Mouse (Mus musculus): ENCODE measurements around the gene Hist1h1t. TPM values are rescaled to one million over a fixed set of nuclear protein-coding genes. Genes with fewer than 3 reads are reported as not detected.
A peak's percentile ranks its signal among the peaks of the same experiment; 100 is the strongest.

Hist1h1t gene
- polyA plus RNA-seq, 1 experiment from 2014 or later: not detected

DNA sequence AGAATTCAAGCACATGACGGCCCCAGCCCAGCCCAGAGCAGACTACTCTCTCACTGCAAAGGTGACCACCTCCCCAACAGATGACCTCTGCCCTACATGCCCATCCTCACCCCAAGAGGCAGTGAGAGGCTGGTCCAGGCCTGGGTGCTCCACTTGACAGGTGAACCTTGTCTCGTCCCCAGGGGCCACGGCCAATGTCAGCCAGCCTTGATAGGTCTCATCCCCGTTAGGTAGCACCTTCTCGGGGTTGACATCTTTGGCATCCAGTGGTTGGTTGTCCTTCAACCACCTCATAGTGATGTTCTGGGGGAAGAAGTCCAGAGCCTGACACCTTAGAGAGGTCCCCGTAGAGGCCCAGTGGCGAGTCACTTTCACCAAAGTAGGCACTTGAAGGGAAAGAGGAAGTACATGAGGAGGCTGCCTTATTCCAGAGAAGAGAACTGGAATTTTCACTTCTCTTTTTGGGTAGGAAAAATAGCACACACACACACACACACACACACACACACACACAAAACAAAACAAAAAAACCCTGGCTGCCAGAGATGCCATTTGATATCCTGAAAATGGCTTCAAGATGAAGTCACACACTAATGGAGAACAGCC, 10.2 kb downstream of the Hist1h1t start:
- Histone ChIP-seq H3K4me2 (ENCODE audit: low read length) (no peak overlapping the region), H3K9me3 (ENCODE audit: control insufficient read depth, low read length) (no peaks in the 10 kb centered on the region), H3K9ac (ENCODE audit: low read length) (no peak overlapping the region), H3K4me3 (ENCODE audit: low read depth, low read length) (no peak overlapping the region), H3K27ac (ENCODE audit: low read depth) (no peak overlapping the region), H3K36me3 (ENCODE audit: control insufficient read depth, insufficient read depth, low read length) (no peaks in the 10 kb centered on the region), H3K4me1 (replicated peaks; ENCODE audit: control insufficient read depth, insufficient read depth, low read length) (0 out of 2 replicates have a peak, but pooled peaks cover 4% of the 10 kb centered on the region), H3K27me3 (replicated peaks; ENCODE audit: control insufficient read depth, insufficient read depth, low read length) (no peaks in the 10 kb centered on the region)
- DNase-seq (ENCODE audit: low spot score) (no peak), ATAC-seq (replicated peaks; ENCODE audit: low FRiP score, low TSS enrichment, low read depth) (no peak)
- WGBS: 93% methylated on average over 7 of the region's 7 CpGs

DNA sequence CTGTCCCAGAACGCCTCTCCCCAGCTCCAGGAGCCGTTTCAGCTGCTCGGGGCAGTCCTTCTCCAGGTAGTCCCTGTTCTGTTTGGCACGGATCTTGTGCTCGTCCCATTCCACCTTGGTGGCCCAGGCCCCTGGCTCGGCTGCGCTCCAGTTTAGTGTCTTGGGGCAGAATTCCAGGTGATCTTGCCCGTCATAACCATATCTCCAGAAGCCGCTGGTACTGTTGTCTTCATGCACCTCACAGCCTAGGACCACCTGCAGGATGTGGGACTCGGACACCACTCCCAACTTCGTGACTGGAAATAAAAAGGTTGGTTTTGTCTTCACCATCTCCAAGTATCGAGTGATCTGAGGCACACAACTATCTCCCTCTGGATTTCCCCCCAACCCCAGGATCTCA, 11.2 kb downstream of the Hist1h1t start:
- Histone ChIP-seq H3K4me1 (replicated peaks; ENCODE audit: control insufficient read depth, insufficient read depth, low read length) (0 out of 2 replicates have a peak, but pooled peaks cover 4% of the 10 kb centered on the region), H3K9ac (ENCODE audit: low read length) (no peak overlapping the region), H3K36me3 (ENCODE audit: control insufficient read depth, insufficient read depth, low read length) (no peaks in the 10 kb centered on the region), H3K27me3 (replicated peaks; ENCODE audit: control insufficient read depth, insufficient read depth, low read length) (no peaks in the 10 kb centered on the region), H3K27ac (ENCODE audit: low read depth) (no peak overlapping the region), H3K9me3 (ENCODE audit: control insufficient read depth, low read length) (no peaks in the 10 kb centered on the region), H3K4me3 (ENCODE audit: low read depth, low read length) (no peak overlapping the region), H3K4me2 (ENCODE audit: low read length) (no peak overlapping the region)
- DNase-seq (ENCODE audit: low spot score): no peak
- WGBS: 93% methylated on average over 12 of the region's 12 CpGs
- ATAC-seq (replicated peaks; ENCODE audit: low FRiP score, low TSS enrichment, low read depth): no peak

DNA sequence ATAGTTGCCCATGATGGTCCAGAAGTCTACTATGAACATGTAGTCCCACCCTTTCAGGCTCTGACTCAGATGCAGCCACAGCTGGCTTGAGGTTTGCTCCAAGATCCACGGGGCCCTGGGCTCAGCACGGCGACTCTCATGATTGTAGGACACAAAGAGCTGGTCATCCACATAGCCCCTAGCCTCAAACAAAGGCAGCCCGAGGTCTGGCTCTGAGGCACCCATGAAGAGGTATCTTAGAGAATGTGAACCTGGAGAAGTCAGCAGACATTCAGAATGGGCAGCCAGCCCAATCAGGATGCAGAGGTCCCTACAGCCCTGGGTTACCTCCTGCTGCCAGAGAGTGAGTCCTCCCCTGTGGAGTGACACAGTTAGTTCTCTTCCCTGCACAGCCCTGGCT, 12.4 kb downstream of the Hist1h1t start:
- Histone ChIP-seq H3K27ac (ENCODE audit: low read depth) (no peak overlapping the region), H3K27me3 (replicated peaks; ENCODE audit: control insufficient read depth, insufficient read depth, low read length) (no peaks in the 10 kb centered on the region), H3K4me1 (replicated peaks; ENCODE audit: control insufficient read depth, insufficient read depth, low read length) (0 out of 2 replicates have a peak, but pooled peaks cover 4% of the 10 kb centered on the region), H3K36me3 (ENCODE audit: control insufficient read depth, insufficient read depth, low read length) (no peaks in the 10 kb centered on the region), H3K4me2 (ENCODE audit: low read length) (no peak overlapping the region), H3K4me3 (ENCODE audit: low read depth, low read length) (no peak overlapping the region), H3K9ac (ENCODE audit: low read length) (no peak overlapping the region), H3K9me3 (ENCODE audit: control insufficient read depth, low read length) (no peaks in the 10 kb centered on the region)
- 87% methylated on average over 4 of the region's 4 CpGs for WGBS
- ATAC-seq (replicated peaks; ENCODE audit: low FRiP score, low TSS enrichment, low read depth) (no peak), DNase-seq (ENCODE audit: low spot score) (no peak)

DNA sequence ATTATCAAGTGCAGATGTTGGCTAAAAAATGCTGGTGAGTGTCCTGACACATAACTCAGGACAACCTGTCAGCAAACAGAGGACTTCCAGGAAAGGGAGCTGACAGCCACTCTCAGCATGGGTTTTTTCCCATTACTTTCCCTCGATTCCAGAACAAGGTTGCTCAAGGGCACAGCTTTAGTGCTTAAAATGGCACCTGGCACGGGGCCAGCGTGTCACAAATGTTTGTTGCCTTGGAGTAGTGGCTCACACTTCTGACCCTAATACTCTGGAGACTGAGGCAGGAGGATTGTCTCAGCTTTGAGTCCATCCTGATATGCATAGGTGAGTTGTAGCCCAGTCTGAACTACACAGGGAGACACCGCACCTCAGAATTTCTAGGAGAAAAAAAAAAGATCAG, 13.0 kb downstream of the Hist1h1t start:
- no peaks in the 10 kb centered on the region for H3K27me3 ChIP-seq (replicated peaks; ENCODE audit: control insufficient read depth, insufficient read depth, low read length)
- H3K9ac ChIP-seq (ENCODE audit: low read length): no peak overlapping the region
- DNase-seq (ENCODE audit: low spot score) (no peak), ATAC-seq (replicated peaks; ENCODE audit: low FRiP score, low TSS enrichment, low read depth) (no peak)
- H3K4me2 ChIP-seq (ENCODE audit: low read length): no peak overlapping the region
- H3K4me1 ChIP-seq (replicated peaks; ENCODE audit: control insufficient read depth, insufficient read depth, low read length): 0 out of 2 replicates have a peak, but pooled peaks cover 4% of the 10 kb centered on the region
- H3K9me3 ChIP-seq (ENCODE audit: control insufficient read depth, low read length): no peaks in the 10 kb centered on the region
- WGBS: 80% methylated on average over 4 of the region's 4 CpGs
- no peak overlapping the region for H3K4me3 ChIP-seq (ENCODE audit: low read depth, low read length)
- no peaks in the 10 kb centered on the region for H3K36me3 ChIP-seq (ENCODE audit: control insufficient read depth, insufficient read depth, low read length)
- H3K27ac ChIP-seq (ENCODE audit: low read depth): no peak overlapping the region

DNA sequence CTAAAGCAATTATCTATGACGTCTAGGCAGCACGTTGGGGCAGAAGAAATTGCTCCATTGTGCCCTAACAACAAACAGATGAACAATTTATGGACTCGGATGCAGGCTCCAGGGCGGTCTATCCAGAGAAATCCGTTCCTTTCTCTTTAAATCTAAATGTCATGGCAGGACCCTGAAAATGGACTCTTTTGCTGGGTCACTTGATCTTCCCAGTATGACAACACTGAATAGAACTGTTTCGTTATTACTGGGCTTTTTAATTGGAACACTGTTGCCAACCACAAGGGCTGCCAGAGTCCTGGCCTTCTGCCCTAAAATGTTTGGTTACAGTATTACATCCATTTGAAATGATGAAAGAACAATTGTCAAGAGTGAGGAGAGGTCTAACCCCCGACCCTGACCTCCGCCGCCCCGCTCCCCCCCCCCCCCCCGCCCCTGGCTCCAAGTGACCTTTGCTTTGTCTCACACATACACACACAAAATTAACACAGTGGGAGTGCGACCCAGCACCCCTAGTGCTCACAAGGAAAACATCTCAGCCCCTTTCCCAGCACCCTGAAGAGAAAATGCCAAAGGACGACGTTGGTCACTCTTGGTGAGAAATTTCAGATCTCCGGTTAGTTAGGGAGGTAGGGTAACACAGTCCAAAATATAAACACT, 14.2 kb downstream of the Hist1h1t start:
- H3K27ac ChIP-seq (ENCODE audit: low read depth): no peak overlapping the region
- peak overlapping the region; percentile 38 for H3K9ac ChIP-seq (ENCODE audit: low read length)
- 27% methylated on average over 15 of the region's 15 CpGs for WGBS
- H3K4me3 ChIP-seq (ENCODE audit: low read depth, low read length): peak overlapping the region; percentile 40
- H3K27me3 ChIP-seq (replicated peaks; ENCODE audit: control insufficient read depth, insufficient read depth, low read length): no peaks in the 10 kb centered on the region
- H3K36me3 ChIP-seq (ENCODE audit: control insufficient read depth, insufficient read depth, low read length): no peaks in the 10 kb centered on the region
- 0 out of 2 replicates have a peak, but pooled peaks cover 4% of the 10 kb centered on the region for H3K4me1 ChIP-seq (replicated peaks; ENCODE audit: control insufficient read depth, insufficient read depth, low read length)
- no peak for ATAC-seq (replicated peaks; ENCODE audit: low FRiP score, low TSS enrichment, low read depth)
- H3K4me2 ChIP-seq (ENCODE audit: low read length): peak overlapping the region; percentile 80
- H3K9me3 ChIP-seq (ENCODE audit: control insufficient read depth, low read length): no peaks in the 10 kb centered on the region
- no peak for DNase-seq (ENCODE audit: low spot score)

DNA sequence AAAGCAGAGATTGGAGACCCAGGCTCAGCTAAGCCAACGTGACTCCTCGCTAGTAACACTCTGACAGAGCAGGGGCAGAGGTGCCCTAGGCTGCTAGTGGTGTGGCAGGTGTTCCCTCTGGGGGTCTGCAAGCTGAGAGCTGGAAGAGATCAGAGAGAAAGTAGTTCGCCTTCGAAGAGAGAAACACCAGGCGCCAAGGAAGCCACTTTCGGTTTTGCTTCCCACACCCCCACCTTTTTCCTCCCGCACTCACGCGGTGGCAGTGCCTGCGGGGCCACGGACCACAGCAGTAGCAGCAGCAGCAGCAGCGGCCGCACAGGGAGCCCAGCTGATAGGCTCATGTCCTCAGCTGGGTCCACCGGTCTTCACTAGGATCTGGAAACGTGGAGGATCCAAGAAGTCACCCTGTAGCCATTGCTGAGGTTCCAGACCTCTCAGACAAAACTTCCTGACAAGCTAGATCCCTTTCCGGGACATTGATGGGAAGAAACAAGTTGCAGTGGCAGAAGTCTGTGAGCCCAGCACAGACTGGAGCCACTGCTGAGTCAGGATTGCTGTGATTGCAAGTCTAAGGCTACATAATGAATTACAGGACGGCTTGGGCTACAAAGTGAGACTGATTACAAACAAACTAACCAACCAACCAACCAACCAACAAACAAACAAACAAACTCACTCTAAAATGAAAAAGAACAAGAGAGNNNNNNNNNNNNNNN, 14.9 kb downstream of the Hist1h1t start, which contains the start of gene Hfe:
TSS of gene Hfe (minus strand) at position 481 of the 716 bp plus-strand sequence.
- Histone ChIP-seq H3K36me3 (ENCODE audit: control insufficient read depth, insufficient read depth, low read length) (no peaks in the 10 kb centered on the region), H3K4me1 (replicated peaks; ENCODE audit: control insufficient read depth, insufficient read depth, low read length) (0 out of 2 replicates have a peak, but pooled peaks cover 4% of the 10 kb centered on the region), H3K9me3 (ENCODE audit: control insufficient read depth, low read length) (no peaks in the 10 kb centered on the region), H3K27ac (ENCODE audit: low read depth) (no peak within 1 kb of the TSS), H3K9ac (ENCODE audit: low read length) (peak within 1 kb of the TSS; percentile 38), H3K4me3 (ENCODE audit: low read depth, low read length) (peak within 1 kb of the TSS; percentile 40), H3K27me3 (replicated peaks; ENCODE audit: control insufficient read depth, insufficient read depth, low read length) (no peaks in the 10 kb centered on the region), H3K4me2 (ENCODE audit: low read length) (peak within 1 kb of the TSS; percentile 80)
- peak; percentile 60; the same call in 1 of the 2 replicates for ATAC-seq (replicated peaks; ENCODE audit: low FRiP score, low TSS enrichment, low read depth)
- 4% methylated on average over 17 of the region's 17 CpGs for WGBS
- DNase-seq (ENCODE audit: low spot score): peak; percentile 79

DNA sequence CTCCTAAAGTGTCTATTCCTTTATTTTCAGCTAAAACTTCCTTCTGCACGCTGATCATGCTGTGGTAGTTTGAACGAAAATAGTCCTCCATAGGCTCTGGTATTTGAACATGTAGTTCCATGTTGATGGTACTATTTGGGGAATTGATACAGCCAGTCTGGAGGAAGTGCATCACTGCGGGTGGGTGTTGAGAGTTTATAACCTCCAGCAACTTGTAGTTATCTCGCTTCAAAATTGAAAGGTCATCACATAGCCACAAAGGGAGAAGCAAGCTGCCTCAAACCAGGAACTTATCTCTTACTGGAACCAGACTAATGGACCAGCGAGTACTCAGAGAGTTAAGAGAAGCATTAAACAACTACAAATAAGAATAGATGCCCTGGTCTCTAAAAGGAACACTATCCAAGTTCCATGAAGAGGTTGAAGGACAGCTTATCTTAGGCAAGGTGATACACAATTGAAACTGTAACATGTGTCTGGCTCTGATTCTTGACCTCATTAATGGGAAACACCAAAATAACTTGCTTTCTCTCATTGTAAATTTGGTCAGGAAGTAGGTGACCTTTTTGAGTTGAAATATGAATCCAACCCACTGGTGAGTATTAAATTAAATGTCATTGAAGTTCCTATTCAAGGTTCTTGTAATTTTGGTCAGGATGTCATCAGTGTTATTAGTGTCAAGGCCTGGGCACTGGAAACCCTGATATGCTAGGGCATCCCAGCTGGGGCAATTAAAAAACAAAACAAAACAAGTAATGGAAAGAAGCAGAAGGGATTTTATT, 20.8 kb downstream of the Hist1h1t start:
- no peak for ATAC-seq (replicated peaks; ENCODE audit: low FRiP score, low TSS enrichment, low read depth)
- WGBS: 86% methylated on average over 5 of the region's 5 CpGs
- Histone ChIP-seq H3K27ac (ENCODE audit: low read depth) (no peak overlapping the region), H3K4me2 (ENCODE audit: low read length) (no peak overlapping the region), H3K9me3 (ENCODE audit: control insufficient read depth, low read length) (no peaks in the 10 kb centered on the region), H3K27me3 (replicated peaks; ENCODE audit: control insufficient read depth, insufficient read depth, low read length) (no peaks in the 10 kb centered on the region), H3K4me3 (ENCODE audit: low read depth, low read length) (no peak overlapping the region), H3K36me3 (ENCODE audit: control insufficient read depth, insufficient read depth, low read length) (no peaks in the 10 kb centered on the region), H3K9ac (ENCODE audit: low read length) (no peak overlapping the region), H3K4me1 (replicated peaks; ENCODE audit: control insufficient read depth, insufficient read depth, low read length) (no peaks in the 10 kb centered on the region)
- no peak for DNase-seq (ENCODE audit: low spot score)

DNA sequence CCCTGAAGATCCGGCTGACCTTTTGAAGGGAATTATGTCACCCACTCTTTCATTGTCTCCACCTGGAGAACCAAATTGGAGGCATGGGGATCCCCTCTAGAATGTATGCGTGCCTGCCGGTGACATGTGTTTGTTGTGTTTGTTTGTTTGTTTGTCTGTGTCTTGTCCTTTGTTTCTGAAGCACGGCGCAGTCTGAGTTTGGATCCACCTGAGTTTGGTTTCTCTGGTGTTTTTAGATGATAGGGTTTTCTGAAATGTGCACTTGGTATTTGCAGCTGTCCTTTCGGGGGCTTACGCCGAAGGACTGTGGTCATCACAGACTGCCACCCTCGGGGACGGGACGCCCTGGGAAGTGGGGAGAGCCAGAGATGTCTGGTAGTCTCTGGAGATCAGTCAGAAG, 21.6 kb downstream of the Hist1h1t start:
- Histone ChIP-seq H3K4me3 (ENCODE audit: low read depth, low read length) (no peak overlapping the region), H3K9me3 (ENCODE audit: control insufficient read depth, low read length) (no peaks in the 10 kb centered on the region), H3K9ac (ENCODE audit: low read length) (no peak overlapping the region), H3K27ac (ENCODE audit: low read depth) (no peak overlapping the region), H3K4me2 (ENCODE audit: low read length) (no peak overlapping the region), H3K4me1 (replicated peaks; ENCODE audit: control insufficient read depth, insufficient read depth, low read length) (no peaks in the 10 kb centered on the region), H3K27me3 (replicated peaks; ENCODE audit: control insufficient read depth, insufficient read depth, low read length) (no peaks in the 10 kb centered on the region), H3K36me3 (ENCODE audit: control insufficient read depth, insufficient read depth, low read length) (no peaks in the 10 kb centered on the region)
- 49% methylated on average over 11 of the region's 11 CpGs for WGBS
- ATAC-seq (replicated peaks; ENCODE audit: low FRiP score, low TSS enrichment, low read depth) (no peak), DNase-seq (ENCODE audit: low spot score) (no peak)
